Mouse (Mus musculus): ENCODE data around the gene Pde9a. TPM values are rescaled to one million over a fixed set of nuclear protein-coding genes. Genes with fewer than 3 reads are reported as not detected.

Pde9a gene
- total RNA-seq, 2 experiments from 2014 or later: 4.7 to 5.8 TPM

DNA sequence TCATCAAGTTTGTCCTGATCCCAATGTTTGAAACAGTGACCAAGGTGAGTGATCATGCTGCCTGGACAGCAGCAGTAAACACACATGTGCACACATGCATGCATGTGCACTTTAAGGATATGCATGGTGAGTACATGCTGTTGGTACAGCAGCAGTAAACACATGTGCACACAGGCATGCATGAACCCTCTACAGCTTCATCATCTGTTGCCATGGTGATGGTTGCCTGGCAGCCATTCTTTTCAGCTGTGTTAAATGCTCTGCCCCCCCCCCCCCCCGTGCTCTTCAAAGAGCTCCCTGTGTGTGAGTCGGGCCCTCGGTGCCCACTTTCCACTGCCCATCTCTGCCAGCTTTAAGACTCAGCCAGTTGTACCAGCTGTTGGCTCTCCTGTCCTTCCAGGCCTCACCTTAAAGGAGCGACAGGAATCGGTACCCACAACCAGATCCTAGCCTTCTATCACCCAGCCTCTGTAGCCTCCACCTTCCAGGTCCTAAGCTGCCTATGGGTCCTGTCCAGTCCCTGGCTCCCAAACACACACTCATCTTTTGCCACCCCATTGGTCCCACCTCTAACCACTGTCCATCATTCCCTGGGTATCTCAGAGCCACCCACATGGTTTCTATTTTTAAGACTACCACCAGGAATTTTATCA, 84.9 kb downstream of the Pde9a start:
- no peak for DNase-seq

DNA sequence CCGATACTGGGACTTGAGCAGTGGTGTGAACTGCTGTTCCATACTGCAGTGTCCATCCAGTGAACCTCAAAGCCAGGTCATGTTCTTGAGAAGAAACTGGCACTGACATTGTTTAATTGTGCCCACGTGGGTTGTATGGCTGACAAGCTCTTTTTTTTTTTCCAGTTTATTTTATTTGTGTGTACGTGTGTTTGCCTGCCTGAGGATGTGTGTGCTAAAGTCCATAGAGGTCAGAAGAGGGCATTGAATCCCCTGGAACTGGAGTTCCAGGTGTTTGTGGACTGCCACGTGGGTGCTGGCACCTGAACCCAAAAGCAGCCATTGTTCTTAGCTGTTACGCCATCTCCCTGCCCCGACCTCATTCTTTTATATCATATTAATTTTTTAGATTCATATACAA, 88.4 kb downstream of the Pde9a start:
- DNase-seq: no peak

DNA sequence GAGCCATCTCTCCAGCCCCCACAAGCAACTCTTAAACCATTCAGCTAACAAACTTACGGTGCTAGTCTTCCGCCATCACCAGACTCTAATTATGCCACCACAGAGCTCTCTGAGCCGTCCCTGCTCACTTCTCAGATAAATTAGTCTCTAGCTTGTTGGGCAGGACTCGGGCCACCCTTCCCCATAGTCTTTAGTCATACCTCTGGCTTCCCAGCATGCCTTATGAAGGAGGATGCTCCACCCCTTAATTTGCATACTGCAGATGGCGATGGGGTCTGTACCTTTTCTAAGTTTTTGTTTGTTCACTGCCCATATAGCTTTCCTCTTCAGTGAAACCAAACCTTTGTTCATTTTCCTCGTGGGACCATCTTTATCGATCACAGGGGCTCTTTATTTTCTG, 92.6 kb downstream of the Pde9a start:
- DNase-seq: no peak

DNA sequence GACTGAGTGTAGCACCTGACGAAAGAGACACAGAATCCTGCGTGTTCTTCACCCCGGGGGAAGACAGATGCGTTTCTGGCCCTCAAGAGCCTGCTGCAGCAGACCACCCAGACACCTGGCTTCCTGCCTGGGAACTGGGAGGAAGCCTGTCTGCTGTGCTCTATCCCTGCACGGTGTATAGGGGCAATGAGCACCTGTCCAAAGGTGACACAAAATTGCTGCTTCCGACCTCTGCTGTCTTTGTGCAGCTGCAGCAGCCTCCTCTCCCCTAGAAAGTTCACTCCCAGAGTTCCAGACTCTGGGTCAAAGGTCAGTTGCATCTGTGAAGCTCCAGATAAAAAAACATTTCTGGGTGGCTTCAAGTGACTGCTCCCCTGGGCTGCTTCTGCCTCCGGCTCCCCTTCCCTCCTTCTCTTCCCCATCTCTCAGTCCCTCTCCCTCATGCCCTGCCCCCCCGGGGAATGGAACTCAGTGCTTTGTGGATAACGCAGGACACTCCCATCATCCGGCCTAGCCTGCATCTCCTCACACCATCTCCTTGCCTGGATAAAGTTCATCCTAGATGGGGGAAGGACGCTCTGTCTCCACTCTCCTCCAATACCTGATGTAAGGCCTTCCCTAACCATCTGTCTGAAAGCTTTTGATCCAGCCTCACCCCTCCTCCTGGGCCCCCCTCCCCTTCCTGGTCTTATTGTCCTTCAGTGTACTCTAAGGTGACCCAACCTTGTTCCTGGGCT, 93.3 kb downstream of the Pde9a start:
- DNase-seq: no peak

DNA sequence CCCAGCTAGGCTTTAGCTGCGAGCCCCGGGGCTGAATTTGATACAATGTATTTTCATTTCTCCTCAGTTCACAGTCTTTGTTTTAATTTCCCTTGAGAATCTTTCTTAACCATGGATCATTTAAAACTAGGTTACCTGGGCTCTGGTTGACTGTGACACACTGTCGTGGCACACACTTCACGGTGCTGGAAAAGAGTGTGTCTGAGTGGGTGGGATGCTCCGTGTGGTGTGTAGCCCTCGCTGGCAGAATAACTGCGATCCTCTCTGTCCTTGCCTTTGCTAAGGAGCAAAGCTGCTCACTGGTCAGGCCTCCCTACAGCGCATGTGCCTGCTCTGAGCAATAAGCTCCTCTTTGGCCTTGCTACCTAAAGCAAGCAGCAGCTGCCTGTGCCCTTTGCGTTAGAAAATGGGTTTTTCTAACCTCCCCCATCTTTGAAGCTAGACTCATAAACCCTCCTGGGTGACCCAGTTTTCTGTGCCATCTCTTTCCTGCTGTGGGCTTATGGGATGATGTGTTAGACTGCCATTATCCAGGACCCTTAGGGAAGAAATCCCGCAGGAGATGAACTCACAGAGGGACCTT, 100.7 kb downstream of the Pde9a start:
- no peak for DNase-seq

DNA sequence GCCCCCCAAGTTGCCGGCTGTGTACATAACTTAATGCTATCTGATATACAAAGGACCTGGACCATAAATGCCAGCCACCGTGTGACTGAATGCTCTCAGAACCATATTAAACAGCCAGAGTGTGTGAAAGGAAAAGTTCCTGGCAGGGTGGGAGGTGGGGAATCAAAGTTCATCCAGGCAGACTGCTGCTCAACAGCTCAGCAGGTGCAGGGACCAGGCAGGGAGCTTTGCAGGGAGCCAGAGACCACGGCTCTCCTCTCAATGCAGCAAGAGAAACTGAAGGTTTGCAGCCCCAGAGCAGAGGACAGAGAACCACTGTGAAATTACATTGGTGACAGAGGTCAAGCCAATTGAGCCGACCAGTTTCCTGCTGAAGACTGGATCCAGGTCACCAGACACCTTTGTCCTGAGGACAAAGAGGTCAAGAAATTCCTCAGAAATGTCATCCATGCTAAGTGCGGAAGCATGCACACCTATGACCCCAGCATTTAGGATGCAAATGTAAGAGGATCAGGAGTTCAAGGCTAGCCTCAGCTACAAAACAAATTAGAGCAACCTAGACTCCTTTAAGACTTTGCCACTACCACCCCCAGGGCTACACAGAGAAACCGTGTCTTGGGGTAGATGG, 101.5 kb downstream of the Pde9a start:
- DNase-seq: no peak

DNA sequence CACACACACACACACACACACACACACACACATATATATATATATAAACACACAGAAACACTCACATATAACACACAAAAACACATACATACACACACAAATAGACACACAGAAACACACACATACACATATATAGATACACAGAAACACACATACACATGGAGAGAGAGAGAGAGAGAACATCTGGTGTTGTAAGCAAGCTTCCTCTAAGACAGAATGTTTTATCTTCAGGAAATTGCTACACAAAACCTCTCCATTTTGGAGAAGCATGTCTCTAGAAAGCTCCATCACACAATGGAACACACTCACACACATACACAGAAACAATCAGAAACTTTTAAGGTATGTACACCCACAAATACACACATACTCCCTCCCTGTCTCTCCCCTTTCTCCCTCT, 105.3 kb downstream of the Pde9a start:
- no peak for DNase-seq

DNA sequence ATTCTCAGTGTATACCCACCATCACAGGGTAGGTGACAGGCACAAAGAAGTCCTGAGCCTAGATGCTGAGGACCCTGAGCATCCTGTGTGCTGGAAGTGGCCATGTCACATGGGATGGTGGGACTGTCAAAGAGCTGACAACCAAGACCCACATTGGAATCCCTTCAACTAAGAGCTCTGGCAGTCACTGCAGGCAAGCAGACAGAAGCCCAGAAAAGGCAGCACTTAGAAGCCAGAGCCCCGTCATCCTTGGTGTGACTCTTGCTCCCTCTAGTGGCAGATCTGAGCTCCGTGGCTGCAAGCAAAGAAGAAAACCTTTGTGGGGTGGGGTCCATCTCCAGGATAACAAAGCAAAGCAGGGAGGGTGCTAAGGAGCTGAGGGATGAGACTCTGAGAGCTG, 106.4 kb downstream of the Pde9a start:
- peak; percentile 71 for DNase-seq

DNA sequence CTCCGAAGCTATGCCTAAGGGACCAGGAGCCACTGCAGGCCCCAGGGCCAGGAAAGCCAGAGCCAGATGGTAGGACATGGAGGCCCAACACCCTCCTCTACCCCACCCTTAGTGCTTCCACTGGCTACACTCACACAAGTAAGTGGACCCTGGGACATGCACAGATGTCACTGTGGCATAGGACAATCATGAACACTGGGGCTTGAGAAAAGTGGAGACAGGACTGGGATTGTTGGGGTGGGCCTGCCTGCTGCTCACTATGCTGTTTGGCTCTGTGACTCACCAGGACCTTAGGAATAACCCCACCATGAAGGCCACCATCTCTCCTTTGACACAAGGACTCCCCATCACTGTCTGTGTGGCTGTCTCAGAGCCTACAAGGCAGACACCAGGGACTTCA, 109.0 kb downstream of the Pde9a start:
- no peak for DNase-seq

DNA sequence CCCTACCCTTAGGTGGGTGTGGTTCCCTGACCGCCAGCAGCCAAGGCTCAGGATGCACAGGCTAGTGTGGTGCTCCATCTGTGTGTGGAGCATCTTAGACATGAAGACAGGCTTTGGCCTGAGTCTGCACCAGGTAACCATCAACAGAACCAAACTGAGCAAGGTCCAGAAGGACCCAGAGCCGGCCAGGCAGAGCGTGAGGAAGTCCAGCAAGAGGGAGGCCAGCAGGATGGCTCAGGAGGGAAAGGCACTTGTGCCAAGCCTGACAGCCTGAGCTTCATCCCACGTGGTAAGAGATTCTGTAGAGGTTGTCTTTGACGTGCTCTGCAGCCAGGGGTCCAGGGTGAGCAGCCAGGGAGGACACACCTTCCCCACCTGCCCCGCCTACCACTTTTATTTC, 111.7 kb downstream of the Pde9a start:
- DNase-seq: no peak

DNA sequence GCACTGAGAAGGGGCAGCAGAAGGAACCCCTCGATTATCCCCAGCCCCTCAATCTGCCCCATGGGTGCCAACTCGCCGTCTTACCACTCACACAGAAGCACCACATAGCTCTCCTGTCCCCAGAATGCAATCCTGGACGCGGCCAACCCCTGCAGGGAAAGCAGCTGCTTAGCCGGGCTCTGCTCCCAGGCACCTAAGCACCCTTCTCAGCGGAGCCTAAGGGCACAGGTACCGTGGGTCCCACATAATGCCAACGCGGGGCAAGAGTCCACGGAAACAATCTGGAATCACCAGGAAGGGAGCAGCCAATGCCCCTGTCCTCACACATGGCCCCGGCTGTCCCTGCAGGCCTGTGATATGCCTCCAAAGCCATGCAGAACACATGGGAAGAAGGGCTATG, 113.7 kb downstream of the Pde9a start:
- no peak for DNase-seq

DNA sequence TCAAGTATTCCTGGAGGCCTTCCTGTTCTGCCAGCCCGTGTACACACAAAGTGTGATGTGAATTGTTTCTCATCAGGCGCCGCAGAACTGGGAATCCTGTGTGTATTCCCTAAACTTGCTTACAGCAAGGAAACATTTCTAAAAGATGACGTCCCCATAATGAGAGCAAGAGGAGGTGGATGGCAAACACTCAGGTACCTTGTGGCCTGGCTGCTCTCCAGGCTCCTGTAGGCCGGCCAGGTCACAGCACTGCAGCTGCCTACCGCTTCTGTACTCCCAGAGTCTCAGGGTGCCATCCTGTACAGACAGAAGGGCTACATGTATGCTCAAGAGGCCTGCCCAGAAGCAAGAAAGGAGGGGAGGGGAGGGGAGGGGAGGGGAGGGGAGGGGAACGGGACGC, 114.4 kb downstream of the Pde9a start:
- no peak for DNase-seq

DNA sequence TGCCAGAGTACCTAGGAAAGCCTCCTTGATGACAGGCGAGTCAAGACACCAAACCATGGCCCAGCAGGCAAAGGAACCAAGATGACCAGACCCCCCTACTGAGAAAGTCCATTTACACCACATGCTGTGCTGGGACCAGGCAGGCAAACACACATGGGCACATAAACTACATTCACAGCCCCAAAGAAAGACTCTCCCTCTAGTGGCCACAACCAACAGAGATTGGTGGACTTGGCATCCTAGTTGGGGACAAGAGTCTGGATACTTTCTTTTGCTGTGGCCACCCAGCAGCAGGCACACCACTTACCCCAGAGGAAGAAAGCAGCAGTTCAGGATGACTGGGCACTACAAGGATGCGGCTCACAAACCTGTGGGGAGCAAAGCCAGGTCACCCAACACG, 114.9 kb downstream of the Pde9a start:
- DNase-seq: no peak

DNA sequence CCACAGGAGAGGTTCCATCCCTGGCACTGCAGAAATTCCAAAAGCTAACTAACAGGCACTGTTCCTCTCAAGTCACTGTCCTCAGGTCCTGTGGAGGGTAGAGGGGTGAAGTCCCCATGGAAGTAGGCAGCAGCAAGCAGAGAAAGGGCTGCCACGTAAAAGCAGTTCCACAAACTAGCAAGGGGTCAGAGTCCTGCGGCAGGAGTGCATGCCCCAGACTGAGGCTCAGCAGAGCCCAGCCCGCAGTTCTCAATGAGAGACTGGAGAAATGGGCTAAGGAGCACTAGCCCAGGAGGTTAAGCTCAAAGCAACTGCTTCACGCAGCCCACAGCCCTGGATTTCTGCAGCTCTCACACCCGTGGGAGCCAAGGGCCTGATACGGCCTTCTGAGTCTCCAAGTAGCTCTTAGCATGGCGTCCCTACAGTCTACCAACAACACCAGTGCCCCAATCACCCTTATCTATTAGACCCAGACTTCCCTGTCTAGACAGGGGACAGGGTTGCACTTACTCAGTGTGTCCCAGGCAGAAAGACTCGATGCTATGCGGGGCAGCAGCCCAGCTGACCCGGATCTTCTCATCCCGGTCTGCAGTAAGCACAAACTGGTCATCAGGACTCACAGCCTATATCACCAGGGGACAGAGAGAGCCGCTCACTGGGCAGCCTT, 116.4 kb downstream of the Pde9a start:
- no peak for DNase-seq

DNA sequence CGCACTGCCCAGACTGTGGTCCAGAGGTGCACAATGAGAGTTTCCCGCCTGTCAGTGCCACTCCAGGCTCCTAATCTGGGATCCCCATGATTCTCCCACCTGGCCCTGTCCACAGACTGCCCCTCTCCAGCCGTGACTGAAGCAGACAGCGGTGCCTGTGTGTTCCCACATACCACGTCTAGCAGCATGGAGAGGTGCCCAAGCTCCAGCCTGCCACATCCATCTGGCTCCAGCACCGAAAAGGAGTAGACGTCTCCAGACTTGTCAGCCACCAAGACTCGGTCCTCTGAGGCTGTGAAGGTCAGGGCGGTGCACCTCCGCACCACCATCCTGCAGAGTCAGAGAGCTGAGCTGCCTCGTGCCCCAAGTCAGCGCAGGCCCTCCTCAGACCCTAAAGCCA, 117.3 kb downstream of the Pde9a start:
- DNase-seq: no peak

DNA sequence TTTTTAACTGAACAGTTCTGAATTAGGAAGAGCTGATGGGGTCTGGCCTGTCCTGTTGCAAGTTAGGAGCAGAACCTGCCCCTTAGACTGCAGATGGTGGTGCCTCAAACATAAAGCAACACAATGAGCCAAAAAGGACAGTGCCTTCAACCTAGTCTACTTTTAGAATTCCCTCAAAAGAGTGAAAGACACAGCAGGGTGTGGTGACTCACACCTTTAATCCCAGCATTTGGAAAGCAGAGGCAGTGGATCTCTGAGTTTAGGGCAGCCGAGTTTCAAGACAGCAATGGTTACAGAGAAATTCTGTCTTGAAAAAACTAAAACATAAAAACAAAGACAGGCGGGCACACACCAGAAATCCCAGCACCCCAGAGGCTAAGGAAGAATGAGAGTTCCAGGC, 117.9 kb downstream of the Pde9a start:
- DNase-seq: no peak

DNA sequence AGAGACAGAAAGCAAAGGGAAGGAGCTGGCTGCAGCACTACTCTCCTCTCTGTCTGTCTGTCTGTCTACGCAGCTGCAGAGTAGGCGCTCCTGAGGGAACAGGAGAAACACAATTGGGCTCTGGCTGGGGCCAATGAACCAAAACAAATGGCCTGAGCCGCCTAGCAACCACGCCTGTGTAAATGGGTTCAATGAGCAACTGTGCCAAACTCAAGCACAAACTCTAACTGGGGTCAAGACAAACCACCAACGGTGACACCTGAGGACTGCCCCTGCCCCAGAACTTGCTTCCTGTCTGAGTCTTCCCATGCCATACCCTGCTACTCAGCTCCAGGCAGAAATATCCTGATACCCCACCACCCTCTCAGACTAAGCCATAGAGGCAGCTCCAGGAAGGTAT, 119.0 kb downstream of the Pde9a start:
- DNase-seq: no peak

DNA sequence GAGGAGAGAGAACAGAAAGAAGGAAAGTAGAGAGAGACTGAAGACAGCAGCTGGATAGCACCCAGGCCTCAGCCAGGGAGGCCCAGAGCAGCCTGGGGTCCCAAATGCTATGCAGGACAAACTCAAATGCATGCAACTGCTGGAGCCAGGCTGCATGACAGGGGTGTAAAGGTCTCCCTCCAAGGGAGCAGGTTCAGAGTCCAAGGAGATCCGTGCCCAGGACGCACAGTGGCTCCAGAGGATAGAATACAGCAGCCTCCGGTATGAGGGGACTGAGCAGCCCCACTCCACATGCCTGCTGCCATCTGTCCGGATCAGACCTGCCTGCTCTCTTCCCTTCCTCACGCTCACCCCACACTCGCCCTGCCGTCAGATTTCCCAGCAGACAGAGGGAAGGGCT, 120.3 kb downstream of the Pde9a start:
- no peak for DNase-seq

DNA sequence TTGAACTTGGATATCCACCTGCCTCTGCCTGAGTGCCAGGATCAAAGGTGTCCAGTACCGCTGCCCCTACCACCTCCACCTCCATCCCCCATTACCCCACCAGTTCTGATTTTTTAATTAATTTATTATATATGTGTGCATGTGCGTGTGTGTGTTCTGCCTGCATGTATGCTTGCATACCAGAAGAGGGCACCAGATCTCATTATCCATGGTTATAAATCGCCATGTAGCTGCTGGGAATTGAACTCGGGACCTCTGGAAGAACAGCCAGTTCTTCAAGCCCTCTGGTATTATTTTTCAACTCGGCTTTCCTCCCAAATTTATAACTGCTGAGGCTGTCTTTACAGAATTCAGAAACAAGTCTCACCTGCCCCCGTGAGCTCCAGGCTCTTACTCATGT, 124.9 kb downstream of the Pde9a start:
- no peak for DNase-seq

DNA sequence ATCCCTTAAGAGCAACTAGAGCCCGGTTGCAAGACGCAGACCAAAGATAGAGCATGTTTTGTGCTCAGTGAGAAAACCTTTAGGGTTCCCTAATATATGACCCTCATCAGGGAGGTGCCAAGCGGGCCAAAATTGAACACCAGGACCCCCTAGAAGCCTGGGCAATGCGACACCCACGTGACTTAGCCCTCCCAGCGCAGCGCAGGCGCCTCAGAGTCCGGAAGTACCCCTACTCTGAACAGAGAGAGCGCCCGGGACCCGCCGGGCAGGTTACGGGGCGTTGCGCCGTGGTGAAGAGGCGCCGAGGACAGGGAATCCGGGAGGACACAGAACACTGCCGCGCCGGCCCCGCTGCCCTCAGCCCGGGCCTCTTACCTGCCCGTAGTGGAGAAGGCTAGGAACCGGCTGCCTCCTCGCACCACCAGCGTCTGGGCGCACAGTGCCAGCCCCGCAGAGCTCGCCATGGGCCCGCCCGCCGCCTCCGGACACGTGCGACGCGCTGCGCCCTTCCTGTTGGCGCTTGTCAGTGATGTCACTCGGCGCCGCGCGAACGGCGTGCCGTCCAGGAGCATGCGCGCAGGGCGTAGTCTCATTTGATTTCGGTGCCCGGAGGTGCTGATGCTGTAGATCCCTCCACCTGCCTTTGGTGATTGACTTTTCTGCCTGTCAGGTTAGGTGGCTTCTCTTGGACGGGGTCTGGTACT, 125.9 kb downstream of the Pde9a start:
- DNase-seq: peak; percentile 86

DNA sequence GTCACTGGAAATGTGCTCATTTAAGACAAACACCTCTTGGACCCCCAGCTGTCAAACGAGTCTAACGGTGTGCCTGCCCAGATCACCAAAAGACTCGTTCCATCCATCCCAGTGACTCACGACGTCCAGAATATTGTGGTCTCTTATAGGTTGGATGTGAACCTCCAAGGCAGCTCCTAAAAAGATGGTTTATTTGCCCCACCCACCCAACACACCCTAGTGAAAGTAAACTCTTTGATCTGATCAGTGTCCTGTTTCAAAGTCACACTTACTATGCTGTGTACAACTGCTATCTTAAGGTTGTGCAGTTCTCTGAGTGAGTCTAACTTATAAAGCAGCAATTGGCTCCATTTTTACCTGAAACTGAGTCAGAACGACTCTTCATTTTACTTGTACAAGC, 126.6 kb downstream of the Pde9a start:
- DNase-seq: no peak

DNA sequence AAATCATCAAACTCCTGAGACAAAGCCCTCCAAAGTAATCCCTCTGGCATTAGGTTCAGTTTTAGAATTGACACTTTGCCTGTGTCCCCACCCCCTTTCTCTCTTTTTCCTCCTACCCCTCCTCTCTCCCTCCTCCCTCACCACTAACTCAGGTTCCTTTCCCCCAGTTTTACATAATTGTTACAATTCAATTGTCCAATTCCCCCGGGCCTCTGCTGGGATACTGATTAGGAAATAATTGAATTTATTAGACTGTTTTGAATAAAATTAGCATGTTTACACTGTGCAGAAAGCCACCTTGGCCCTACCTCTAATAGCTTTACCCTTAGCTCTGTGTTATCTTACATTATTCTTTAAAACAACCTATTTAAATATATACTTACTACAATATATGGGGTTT, 128.7 kb downstream of the Pde9a start:
- no peak for DNase-seq

Measured in gastrocnemius, postnatal 10 days (tissue).